Mouse (Mus musculus): ENCODE measurements around the gene Slc2a1. TPM values are rescaled to one million over a fixed set of nuclear protein-coding genes. Genes with fewer than 3 reads are reported as not detected.
A peak's percentile ranks its signal among the peaks of the same experiment; 100 is the strongest.

Slc2a1 gene
- polyA plus RNA-seq, 1 experiment from 2014 or later, result 61.8 TPM

DNA sequence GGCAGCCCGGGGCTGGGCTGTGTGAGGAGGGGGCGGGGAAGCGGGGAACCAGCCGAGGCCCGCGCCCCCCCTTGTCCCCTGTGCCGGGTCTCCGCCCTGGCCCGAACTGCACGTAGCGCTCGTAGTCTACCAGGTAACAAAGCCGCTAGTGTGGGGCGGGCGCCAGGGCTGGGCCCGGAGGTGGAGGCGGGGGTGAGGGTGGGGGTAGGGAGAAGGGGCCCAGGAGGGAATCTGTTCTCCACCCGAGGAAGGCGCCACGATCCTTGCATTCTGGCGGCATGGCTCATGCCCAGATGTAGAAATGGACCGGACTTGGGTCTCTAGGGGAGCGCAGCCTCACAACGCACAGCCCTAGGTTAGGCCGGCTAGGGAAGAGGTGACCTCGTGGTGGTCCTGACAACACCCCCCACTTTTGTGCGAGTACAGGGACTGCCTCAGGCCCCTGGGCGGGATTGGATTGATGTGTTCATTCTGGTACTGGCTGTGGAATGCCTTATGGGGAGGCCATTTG, 35.5 kb upstream of the Slc2a1 start:
- Histone ChIP-seq H3K27me3 (ENCODE audit: control insufficient read depth, insufficient read depth, low read length) (peaks cover 4% of the 10 kb centered on the region; the same call in 1 of the 2 replicates), H3K27ac (ENCODE audit: low read depth, low read length) (no peak overlapping the region), H3K4me3 (ENCODE audit: low read depth, low read length) (no peak overlapping the region), H3K4me1 (ENCODE audit: control insufficient read depth, insufficient read depth, low read length) (peaks cover 9% of the 10 kb centered on the region), H3K9me3 (ENCODE audit: control insufficient read depth, low read length) (no peaks in the 10 kb centered on the region), H3K9ac (replicated peaks; ENCODE audit: low read depth, low read length) (peak overlapping the region; percentile 30; the same call in 1 of the 2 replicates), H3K4me2 (ENCODE audit: low read depth, low read length) (peak overlapping the region; percentile 50), H3K36me3 (ENCODE audit: control insufficient read depth, insufficient read depth, low read length) (no peaks in the 10 kb centered on the region)
- ATAC-seq (ENCODE audit: low read depth), result peak; percentile 52
- 3% methylated on average over 28 of the region's 28 CpGs for WGBS

- Histone ChIP-seq H3K4me2 (ENCODE audit: low read depth, low read length) (no peak overlapping the region), H3K36me3 (ENCODE audit: control insufficient read depth, insufficient read depth, low read length) (no peaks in the 10 kb centered on the region), H3K4me3 (ENCODE audit: low read depth, low read length) (no peak overlapping the region), H3K27me3 (ENCODE audit: control insufficient read depth, insufficient read depth, low read length) (peaks cover 4% of the 10 kb centered on the region; the same call in 1 of the 2 replicates), H3K9me3 (ENCODE audit: control insufficient read depth, low read length) (no peaks in the 10 kb centered on the region), H3K4me1 (ENCODE audit: control insufficient read depth, insufficient read depth, low read length) (peaks cover 9% of the 10 kb centered on the region), H3K27ac (ENCODE audit: low read depth, low read length) (no peak overlapping the region), H3K9ac (replicated peaks; ENCODE audit: low read depth, low read length) (no peak overlapping the region)
- WGBS, result 21% methylated on average over 2 of the region's 2 CpGs
- ATAC-seq (ENCODE audit: low read depth), result no peak
These were observed 34.9 kb upstream of the Slc2a1 start for GRCm38 (mm10) chr4:119073626-119074025.

GRCm38 (mm10) chr4:119074596-119074995, 33.9 kb upstream of the Slc2a1 start:
- no peaks in the 10 kb centered on the region for H3K9me3 ChIP-seq (ENCODE audit: control insufficient read depth, low read length)
- H3K4me3 ChIP-seq (ENCODE audit: low read depth, low read length), result no peak overlapping the region
- H3K27ac ChIP-seq (ENCODE audit: low read depth, low read length), result no peak overlapping the region
- H3K9ac ChIP-seq (replicated peaks; ENCODE audit: low read depth, low read length), result no peak overlapping the region
- peaks cover 9% of the 10 kb centered on the region for H3K4me1 ChIP-seq (ENCODE audit: control insufficient read depth, insufficient read depth, low read length)
- no peaks in the 10 kb centered on the region for H3K36me3 ChIP-seq (ENCODE audit: control insufficient read depth, insufficient read depth, low read length)
- WGBS, result 11% methylated on average over 6 of the region's 6 CpGs
- ATAC-seq (ENCODE audit: low read depth), result no peak
- H3K27me3 ChIP-seq (ENCODE audit: control insufficient read depth, insufficient read depth, low read length), result peaks cover 4% of the 10 kb centered on the region; the same call in 1 of the 2 replicates
- H3K4me2 ChIP-seq (ENCODE audit: low read depth, low read length), result no peak overlapping the region

DNA sequence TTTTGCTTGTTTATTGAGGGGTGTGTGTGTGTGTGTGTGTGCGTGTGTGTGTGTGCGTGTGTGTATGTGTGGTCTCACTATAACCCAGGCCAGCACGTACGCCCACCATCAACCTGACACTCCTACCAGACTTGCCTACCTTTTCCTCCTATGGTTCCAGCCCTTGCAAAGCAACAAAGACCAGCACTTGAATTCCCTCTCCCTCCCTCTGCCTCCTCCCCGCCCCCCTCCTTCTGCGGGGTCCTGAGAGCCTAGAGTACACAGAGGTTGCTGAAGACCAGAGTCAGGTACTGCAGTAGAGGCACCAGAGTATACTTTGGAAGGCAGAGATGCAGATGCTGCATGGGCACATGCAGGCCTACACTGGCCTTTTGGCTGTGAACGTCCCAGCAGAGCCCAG, 33.2 kb upstream of the Slc2a1 start:
- peaks cover 9% of the 10 kb centered on the region for H3K4me1 ChIP-seq (ENCODE audit: control insufficient read depth, insufficient read depth, low read length)
- H3K36me3 ChIP-seq (ENCODE audit: control insufficient read depth, insufficient read depth, low read length), result no peaks in the 10 kb centered on the region
- no peak overlapping the region for H3K4me3 ChIP-seq (ENCODE audit: low read depth, low read length)
- WGBS, result 22% methylated on average over 7 of the region's 7 CpGs
- ATAC-seq (ENCODE audit: low read depth), result no peak
- no peaks in the 10 kb centered on the region for H3K9me3 ChIP-seq (ENCODE audit: control insufficient read depth, low read length)
- no peak overlapping the region for H3K4me2 ChIP-seq (ENCODE audit: low read depth, low read length)
- no peak overlapping the region for H3K27ac ChIP-seq (ENCODE audit: low read depth, low read length)
- H3K9ac ChIP-seq (replicated peaks; ENCODE audit: low read depth, low read length), result no peak overlapping the region
- H3K27me3 ChIP-seq (ENCODE audit: control insufficient read depth, insufficient read depth, low read length), result peaks cover 4% of the 10 kb centered on the region; the same call in 1 of the 2 replicates

DNA sequence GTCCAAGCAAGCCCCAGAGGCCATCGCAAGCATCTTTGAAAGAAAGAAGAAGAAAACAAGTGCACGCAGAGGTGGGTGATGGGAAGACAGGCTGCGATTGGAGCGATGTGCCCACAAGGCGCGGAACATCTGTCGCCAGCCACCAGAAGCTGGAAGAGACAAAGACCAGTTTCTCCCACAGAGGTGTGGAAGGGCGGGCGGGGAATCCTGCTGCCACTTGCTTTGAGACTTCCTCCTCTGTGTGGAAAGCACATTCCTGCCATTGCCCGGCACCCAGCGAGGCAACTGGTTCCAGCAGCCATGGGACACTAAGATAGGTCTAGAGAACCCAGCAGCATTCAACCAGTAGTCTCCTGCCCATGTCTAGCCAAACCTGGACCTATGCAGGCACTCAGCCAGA, 32.2 kb upstream of the Slc2a1 start:
- no peak overlapping the region for H3K4me3 ChIP-seq (ENCODE audit: low read depth, low read length)
- 75% methylated on average over 11 of the region's 11 CpGs for WGBS
- H3K27me3 ChIP-seq (ENCODE audit: control insufficient read depth, insufficient read depth, low read length), result peaks cover 4% of the 10 kb centered on the region; the same call in 1 of the 2 replicates
- no peak for ATAC-seq (ENCODE audit: low read depth)
- H3K4me1 ChIP-seq (ENCODE audit: control insufficient read depth, insufficient read depth, low read length), result peaks cover 8% of the 10 kb centered on the region
- no peak overlapping the region for H3K9ac ChIP-seq (replicated peaks; ENCODE audit: low read depth, low read length)
- no peaks in the 10 kb centered on the region for H3K36me3 ChIP-seq (ENCODE audit: control insufficient read depth, insufficient read depth, low read length)
- H3K27ac ChIP-seq (ENCODE audit: low read depth, low read length), result no peak overlapping the region
- H3K4me2 ChIP-seq (ENCODE audit: low read depth, low read length), result no peak overlapping the region
- H3K9me3 ChIP-seq (ENCODE audit: control insufficient read depth, low read length), result no peaks in the 10 kb centered on the region

DNA sequence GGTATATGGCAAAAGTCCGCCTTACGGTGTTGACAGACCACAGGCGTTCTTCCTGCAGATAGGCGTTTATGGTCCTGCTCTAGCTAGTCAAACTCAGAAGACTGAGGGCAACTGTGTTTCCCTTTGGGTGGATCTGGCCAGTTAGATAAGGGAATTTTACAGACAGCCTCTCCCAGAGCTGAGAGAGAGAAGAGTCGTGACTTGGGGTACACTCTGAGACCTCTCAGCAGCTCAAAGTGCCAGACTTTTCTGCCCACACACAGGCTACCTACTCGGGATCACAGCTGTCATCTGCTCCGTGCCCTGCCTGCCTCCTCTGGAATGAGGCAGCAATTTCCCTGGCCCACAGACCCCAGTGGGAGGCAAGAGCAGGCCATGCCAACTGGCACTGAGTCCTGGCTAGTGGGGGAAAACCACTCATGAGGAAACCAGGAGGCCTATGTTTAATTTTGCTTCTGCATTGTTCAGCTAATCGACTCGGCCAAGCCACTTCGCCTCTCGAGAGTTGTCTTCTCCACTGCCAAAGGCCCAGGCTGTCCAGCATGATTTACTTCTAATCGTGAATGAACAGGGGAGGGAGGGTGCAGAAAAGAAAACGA, 31.3 kb upstream of the Slc2a1 start:
- 33% methylated on average over 13 of the region's 13 CpGs for WGBS
- Histone ChIP-seq H3K9me3 (ENCODE audit: control insufficient read depth, low read length) (no peaks in the 10 kb centered on the region), H3K4me1 (ENCODE audit: control insufficient read depth, insufficient read depth, low read length) (peaks cover 3% of the 10 kb centered on the region; the same call in 1 of the 2 replicates), H3K4me2 (ENCODE audit: low read depth, low read length) (no peak overlapping the region), H3K9ac (replicated peaks; ENCODE audit: low read depth, low read length) (no peak overlapping the region), H3K4me3 (ENCODE audit: low read depth, low read length) (no peak overlapping the region), H3K27ac (ENCODE audit: low read depth, low read length) (no peak overlapping the region), H3K36me3 (ENCODE audit: control insufficient read depth, insufficient read depth, low read length) (no peaks in the 10 kb centered on the region), H3K27me3 (ENCODE audit: control insufficient read depth, insufficient read depth, low read length) (peaks cover 2% of the 10 kb centered on the region; the same call in 1 of the 2 replicates)
- peak; percentile 46; the same call in 1 of the 2 replicates for ATAC-seq (ENCODE audit: low read depth)

DNA sequence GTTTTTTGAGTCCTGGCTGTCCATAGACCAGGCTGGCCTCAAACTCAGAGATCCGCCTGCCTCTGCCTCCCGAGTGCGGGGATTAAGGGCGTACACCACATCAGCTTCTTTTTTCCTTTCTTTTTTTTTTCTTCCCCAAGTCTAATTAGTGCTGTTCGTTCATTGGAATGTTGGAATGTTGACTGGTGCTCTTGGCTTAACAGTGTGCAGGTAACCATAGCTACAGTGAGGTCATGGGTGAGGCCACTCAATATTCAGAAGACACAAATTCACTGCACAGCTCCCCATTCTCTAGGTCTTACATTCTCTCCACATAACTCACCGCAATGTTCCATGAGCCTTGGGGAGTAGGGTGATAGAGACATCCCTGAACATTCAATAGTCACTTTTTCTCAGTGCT, 28.6 kb upstream of the Slc2a1 start:
- Histone ChIP-seq H3K27me3 (ENCODE audit: control insufficient read depth, insufficient read depth, low read length) (no peaks in the 10 kb centered on the region), H3K9ac (replicated peaks; ENCODE audit: low read depth, low read length) (no peak overlapping the region), H3K27ac (ENCODE audit: low read depth, low read length) (no peak overlapping the region), H3K4me2 (ENCODE audit: low read depth, low read length) (no peak overlapping the region), H3K4me1 (ENCODE audit: control insufficient read depth, insufficient read depth, low read length) (no peaks in the 10 kb centered on the region; the same call in 1 of the 2 replicates), H3K9me3 (ENCODE audit: control insufficient read depth, low read length) (no peaks in the 10 kb centered on the region), H3K36me3 (ENCODE audit: control insufficient read depth, insufficient read depth, low read length) (no peaks in the 10 kb centered on the region), H3K4me3 (ENCODE audit: low read depth, low read length) (no peak overlapping the region)
- WGBS, result 94% methylated on average over 6 of the region's 6 CpGs
- no peak for ATAC-seq (ENCODE audit: low read depth)

- H3K27ac ChIP-seq (ENCODE audit: low read depth, low read length), result no peak overlapping the region
- ATAC-seq (ENCODE audit: low read depth), result peak; percentile 51; the same call in 1 of the 2 replicates
- WGBS, result 64% methylated on average over 3 of the region's 3 CpGs
These were observed 25.7 kb upstream of the Slc2a1 start for GRCm38 (mm10) chr4:119082740-119083231.

DNA sequence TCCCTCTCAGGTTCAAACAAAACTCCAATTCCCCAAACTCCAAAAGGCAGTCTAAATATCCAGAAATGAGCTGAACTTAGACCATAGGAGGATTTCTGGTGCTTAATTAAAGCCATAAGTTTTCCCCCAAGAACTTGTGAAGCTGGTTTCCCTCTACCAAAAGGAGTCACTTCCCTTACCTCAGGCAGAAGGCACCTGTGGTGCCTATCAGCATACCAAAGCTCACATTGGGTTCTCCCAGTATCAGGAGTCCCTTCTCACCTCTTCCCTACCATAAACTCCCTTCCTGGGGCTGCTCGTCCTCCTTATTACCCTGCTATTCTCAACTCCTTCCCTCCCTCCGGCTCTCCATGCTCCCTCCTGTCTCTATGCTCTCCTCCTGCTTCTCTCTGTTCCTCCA, 20.1 kb upstream of the Slc2a1 start:
- H3K4me3 ChIP-seq (ENCODE audit: low read depth, low read length), result no peak overlapping the region
- no peaks in the 10 kb centered on the region for H3K36me3 ChIP-seq (ENCODE audit: control insufficient read depth, insufficient read depth, low read length)
- no peak overlapping the region for H3K9ac ChIP-seq (replicated peaks; ENCODE audit: low read depth, low read length)
- 26% methylated on average over 2 of the region's 2 CpGs for WGBS
- H3K27ac ChIP-seq (ENCODE audit: low read depth, low read length), result no peak overlapping the region
- ATAC-seq (ENCODE audit: low read depth), result no peak
- H3K4me2 ChIP-seq (ENCODE audit: low read depth, low read length), result no peak overlapping the region
- H3K4me1 ChIP-seq (ENCODE audit: control insufficient read depth, insufficient read depth, low read length), result no peaks in the 10 kb centered on the region
- H3K27me3 ChIP-seq (ENCODE audit: control insufficient read depth, insufficient read depth, low read length), result no peaks in the 10 kb centered on the region
- H3K9me3 ChIP-seq (ENCODE audit: control insufficient read depth, low read length), result no peaks in the 10 kb centered on the region

More at GRCm38 (mm10) chr4:119082740-119083231, 25.7 kb upstream of the Slc2a1 start:
- H3K9me3 ChIP-seq (ENCODE audit: control insufficient read depth, low read length), result no peaks in the 10 kb centered on the region
- H3K4me2 ChIP-seq (ENCODE audit: low read depth, low read length), result no peak overlapping the region
- H3K36me3 ChIP-seq (ENCODE audit: control insufficient read depth, insufficient read depth, low read length), result no peaks in the 10 kb centered on the region
- no peaks in the 10 kb centered on the region; the same call in 1 of the 2 replicates for H3K4me1 ChIP-seq (ENCODE audit: control insufficient read depth, insufficient read depth, low read length)
- no peak overlapping the region for H3K9ac ChIP-seq (replicated peaks; ENCODE audit: low read depth, low read length)
- H3K4me3 ChIP-seq (ENCODE audit: low read depth, low read length), result no peak overlapping the region
- no peaks in the 10 kb centered on the region for H3K27me3 ChIP-seq (ENCODE audit: control insufficient read depth, insufficient read depth, low read length)
